Mouse (Mus musculus) cerebellum, postnatal 25 days (tissue): ENCODE measurements around the gene Cers6.

ENCODE experiments used
- DNase-seq, 2 experiments: peaks; one replicate each; pipeline ENCODE4 v3.0.0; 2021; ENCODE audit warnings: mixed read lengths in 2 of 2

The Cers6 gene

GRCm38 (mm10) chr2:68860904-68861685, at the start of gene Cers6:
Gene Cers6, plus strand, starts transcription at chr2:68861441.
- DNase-seq, result peak; percentile 99

- DNase-seq, result no peak
These were observed 46.8 kb upstream of the Cers6 start for GRCm38 (mm10) chr2:68814409-68814808.

DNA sequence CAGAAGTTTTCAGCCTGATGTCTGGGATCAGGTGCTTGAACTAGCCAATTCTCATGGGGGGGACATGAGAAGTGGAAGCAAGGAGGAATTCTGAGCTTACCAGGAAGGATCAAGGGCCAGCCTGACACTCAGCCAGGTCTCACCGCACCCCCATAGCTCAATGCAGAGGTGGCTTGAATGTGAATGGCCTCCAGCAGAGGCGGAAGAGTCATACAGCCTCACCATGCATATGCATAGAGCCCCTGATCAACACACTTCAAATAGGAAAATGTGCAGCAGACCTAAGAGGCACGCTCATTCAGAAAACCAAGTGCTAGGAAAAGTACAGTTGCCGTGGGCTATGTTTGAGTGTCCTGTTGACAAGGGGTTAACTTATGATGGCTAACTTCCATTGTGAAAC, 42.2 kb upstream of the Cers6 start:
- no peak for DNase-seq

GRCm38 (mm10) chr2:68822152-68822887, 38.9 kb upstream of the Cers6 start:
- DNase-seq, result peak in 1 of 2 experiments; percentile 7

- DNase-seq, result no peak
These were observed 35.8 kb upstream of the Cers6 start for GRCm38 (mm10) chr2:68825326-68826020.

- no peak for DNase-seq
These were observed 17.9 kb upstream of the Cers6 start for GRCm38 (mm10) chr2:68843330-68843729.

- DNase-seq, result no peak
These were observed 16.7 kb upstream of the Cers6 start for GRCm38 (mm10) chr2:68844530-68844929.

GRCm38 (mm10) chr2:68845002-68845740, 16.1 kb upstream of the Cers6 start:
- no peak for DNase-seq

- no peak for DNase-seq
These were observed 850 bp upstream of the Cers6 start for GRCm38 (mm10) chr2:68860391-68860790.

DNA sequence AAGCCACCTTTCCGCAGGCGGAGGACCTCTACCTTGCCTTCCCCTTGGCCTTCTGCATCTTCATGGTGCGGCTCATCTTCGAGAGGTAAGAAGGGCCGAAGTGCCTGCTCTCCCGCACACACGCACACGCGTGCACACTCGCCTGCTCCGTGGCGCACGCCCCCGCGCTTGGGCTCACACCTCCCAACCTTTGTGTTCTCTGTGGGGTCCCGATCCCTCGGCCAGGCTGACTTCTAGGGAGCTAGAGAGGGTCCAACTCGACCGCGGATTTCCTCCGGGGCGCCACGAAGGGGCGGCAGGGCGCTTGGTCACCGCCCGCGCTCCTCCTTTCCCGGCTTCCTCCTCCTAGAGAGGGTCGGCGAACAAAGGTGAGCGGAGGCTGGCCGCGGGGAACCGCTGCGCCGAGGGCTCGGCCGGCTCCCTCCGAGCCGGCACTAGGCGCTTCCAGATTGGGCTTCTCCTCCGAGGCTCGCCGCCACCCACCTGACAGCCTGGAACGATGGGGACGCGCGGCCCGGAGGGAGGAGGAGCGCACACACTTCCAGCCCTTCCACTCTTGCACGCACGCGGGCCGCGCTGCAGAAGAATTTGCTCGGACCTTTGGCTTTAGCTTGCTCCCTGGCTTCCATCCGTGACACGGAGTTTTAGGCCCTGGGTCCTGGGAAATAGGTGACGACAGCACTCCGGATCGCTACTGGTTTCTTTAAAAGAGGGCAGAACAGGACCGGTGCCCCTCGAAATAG, 651 bp downstream of the Cers6 start:
- DNase-seq, result peak; percentile 78 to 79

GRCm38 (mm10) chr2:68862464-68863266, 1.4 kb downstream of the Cers6 start:
- DNase-seq, result peak in 1 of 2 experiments; percentile 28

DNA sequence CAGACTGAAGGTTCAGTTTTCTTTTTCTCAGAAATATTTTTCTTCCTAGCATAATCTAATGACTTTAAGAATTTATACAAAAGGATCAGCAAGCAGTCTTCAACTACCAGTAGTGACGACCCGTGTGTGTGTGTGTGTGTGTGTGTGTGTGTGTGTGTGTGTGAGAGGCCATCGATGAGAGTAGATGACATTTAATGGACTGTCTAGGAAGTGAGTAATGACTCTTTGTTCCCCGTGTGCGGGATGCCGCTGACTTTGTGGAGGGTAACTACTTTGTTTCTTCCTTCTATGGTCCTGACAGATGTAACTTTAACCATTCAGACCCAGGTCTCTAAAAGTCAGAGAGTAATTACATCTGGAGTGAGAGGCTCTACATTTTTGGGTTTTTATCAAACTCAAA, 2.3 kb downstream of the Cers6 start:
- DNase-seq, result peak; percentile 29 to 43

DNA sequence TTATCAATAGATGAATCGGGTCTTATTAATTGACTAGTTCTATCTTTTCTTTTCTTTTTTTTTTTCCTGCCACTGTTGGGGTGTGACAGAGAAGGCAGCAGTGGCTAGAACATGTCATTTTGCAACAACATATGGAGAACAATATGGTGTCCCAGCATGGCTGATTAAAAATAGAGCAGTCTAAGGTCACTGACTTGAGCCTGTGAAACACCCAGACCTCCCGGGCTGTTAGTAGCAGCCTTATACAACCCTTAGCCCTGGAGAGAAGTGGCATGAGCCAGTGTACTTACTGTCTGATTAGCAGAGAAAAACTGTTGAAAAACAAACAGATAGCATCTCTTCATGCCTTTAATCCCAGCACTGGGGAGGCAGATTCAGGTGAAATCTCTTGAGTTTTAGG, 3.1 kb downstream of the Cers6 start:
- DNase-seq, result peak; percentile 63 to 74

DNA sequence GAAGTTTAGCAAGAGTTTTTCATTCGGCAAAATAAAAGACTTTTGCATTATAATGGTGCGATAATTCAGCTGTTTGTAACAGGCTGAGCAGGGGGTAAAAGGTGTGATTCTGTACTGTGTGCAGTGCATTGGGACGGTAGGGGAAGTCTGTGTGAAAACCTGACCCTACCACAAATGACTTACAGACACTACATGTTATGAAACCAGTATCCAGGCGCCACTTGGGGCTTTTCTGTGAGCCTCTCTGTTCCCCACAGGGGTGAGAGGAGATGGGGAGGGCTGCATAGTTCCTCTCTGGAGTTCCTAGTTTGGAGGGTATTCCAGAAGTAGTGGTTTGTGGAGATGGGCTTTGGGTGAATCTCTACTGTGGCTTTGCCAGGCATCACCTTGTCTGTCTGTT, 5.9 kb downstream of the Cers6 start:
- DNase-seq, result no peak

- DNase-seq, result no peak
These were observed 9.9 kb downstream of the Cers6 start for GRCm38 (mm10) chr2:68870999-68871780.

DNA sequence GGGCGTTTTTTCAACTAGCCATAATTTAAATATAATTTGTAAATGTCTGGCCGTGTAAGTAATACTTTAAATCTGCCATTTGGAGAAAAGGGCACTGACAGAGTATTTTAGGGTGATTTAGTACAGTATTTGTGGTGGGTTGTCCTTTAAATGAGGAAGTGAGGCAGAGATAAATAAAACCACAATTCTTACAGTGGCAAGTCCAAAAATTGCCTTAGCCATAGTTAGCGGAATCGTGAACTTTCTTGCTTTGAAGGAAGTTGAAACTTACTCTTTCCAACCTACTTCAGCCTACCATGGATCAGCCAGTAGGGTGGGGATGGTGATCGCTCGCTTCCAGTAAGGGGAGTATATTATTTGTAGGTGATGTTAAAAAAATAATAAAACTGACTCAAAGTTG, 11.8 kb downstream of the Cers6 start:
- no peak for DNase-seq

DNA sequence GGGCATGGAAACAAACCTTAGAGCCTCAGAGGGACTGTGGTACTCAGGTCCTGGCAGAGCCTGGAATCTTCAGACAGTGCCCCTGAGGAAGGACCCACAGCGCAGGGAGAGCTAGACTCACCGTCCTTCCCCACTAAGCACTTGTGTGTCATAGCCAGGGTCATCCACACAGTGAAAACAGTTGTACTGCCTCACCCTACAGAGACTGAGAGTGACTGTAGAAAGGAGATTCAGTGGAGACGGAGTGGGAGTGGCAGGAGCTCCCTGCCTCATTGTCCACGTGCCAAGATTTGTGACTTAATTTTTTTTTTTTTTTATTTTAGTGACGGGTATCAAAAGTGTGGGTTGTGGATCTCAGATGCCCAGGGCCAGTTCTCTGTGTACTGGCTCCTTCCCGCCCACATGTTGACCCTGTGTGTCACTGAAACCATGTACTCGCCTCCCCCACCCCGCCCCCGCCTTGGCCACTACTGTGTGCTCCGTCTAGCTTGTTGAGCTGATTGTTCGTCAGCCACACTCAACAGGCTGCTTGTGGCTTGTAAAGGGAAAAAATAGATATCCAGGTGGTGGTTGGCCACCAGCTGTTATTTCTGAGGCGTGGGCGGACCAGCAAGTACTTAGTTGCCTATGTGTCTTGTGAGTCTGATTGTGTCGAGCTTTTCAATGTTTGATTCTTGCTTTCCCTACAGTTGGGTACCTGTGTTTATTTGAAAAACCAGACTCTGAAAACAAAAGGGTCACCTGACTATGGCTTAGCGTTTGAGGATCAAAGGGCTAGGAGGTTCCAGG, 12.6 kb downstream of the Cers6 start:
- peak in 1 of 2 experiments; percentile 47 for DNase-seq

GRCm38 (mm10) chr2:68874575-68874974, 13.3 kb downstream of the Cers6 start:
- no peak for DNase-seq

DNA sequence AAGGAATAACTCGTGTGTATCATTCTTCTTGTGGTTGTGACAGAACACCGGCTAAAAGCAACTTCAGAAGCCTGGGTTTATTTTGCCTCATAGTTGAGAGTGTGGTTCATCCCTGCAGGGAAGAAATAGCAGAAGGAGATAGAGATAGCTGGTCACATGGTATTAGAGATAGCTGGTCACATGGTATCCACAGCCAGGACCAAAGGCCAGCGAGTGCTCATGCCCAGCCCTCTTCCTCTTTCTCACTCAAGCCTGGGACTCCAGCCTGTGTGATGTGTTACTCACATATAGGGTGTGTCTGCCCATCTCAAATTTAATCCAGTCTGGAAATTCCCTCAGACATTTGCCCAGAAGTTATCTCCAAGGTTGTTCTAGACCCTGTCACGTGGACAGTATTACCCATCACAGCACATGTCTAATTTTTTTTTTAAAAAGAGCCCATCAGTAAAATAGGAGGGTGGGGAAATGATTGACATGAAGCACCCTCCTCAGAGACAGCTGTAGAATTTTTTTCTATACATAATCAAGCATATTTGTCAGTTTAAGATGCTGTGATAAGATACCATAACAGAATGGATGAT, 17.9 kb downstream of the Cers6 start:
- no peak for DNase-seq
